Mouse (Mus musculus) thymus, adult 2 months (tissue): ENCODE results near the gene Fer1l5.

Experiments
- CTCF ChIP-seq: fragments of 200-500 bp; IDR thresholded peaks from 2 replicates; pipeline ENCODE4 v1.5.1; 2012; ENCODE audit warnings: mild to moderate bottlenecking, control low read depth, low read length, moderate library complexity, borderline replicate concordance; ENCODE audit not compliant: control insufficient read depth, poor library complexity, insufficient read depth; ENCODE audit errors: extremely low read depth
- POLR2A ChIP-seq: fragments of 200-500 bp; IDR thresholded peaks from 2 replicates; pipeline ENCODE4 v1.6.1; 2012; ENCODE audit warnings: mild to moderate bottlenecking, low read length, control low read depth, moderate library complexity; ENCODE audit not compliant: control insufficient read depth, poor library complexity, insufficient read depth; ENCODE audit errors: extremely low read depth

GRCm38 (mm10) chr1:36445508-36445907, 73.4 kb downstream of the Fer1l5 start:
- TF ChIP-seq POLR2A: no peak
- TF ChIP-seq CTCF: no peak
